Mouse (Mus musculus) neural tube, embryonic 13.5 days (tissue): Measurements from ENCODE around the gene Slc22a18. TPM values are rescaled to one million over a fixed set of nuclear protein-coding genes. Genes with fewer than 3 reads are reported as not detected.

Experiments
- ATAC-seq: fragments of 200-750 bp; cut with Nextera tagmentation; 2 replicates; pipeline ENCODE4 v1.8.0; 2017; ENCODE audit warnings: low read depth, mild to moderate bottlenecking, moderate TSS enrichment, moderate library complexity
- H3K27ac ChIP-seq: fragments of 300-500 bp; sonication (generic); replicated peaks from 2 replicates; pipeline ENCODE4 v1.5.1; 2015; ENCODE audit warnings: moderate library complexity, mild to moderate bottlenecking, inconsistent platforms
- H3K27me3 ChIP-seq: fragments of 300-500 bp; sonication (generic); 2 replicates; pipeline ENCODE4 v1.6.1; 2015; ENCODE audit warnings: mild to moderate bottlenecking, inconsistent platforms
- H3K36me3 ChIP-seq: fragments of 300-500 bp; sonication (generic); 2 replicates; pipeline ENCODE4 v1.6.1; 2015; ENCODE audit warnings: mild to moderate bottlenecking, inconsistent platforms
- H3K4me1 ChIP-seq: fragments of 300-500 bp; sonication (generic); replicated peaks from 2 replicates; pipeline ENCODE4 v1.6.1; 2015; ENCODE audit warnings: inconsistent platforms
- H3K4me2 ChIP-seq: fragments of 300-500 bp; sonication (generic); 2 replicates; pipeline ENCODE4 v1.6.1; 2015; ENCODE audit warnings: inconsistent platforms, mild to moderate bottlenecking, moderate library complexity
- H3K4me3 ChIP-seq: fragments of 300-500 bp; sonication (generic); 2 replicates; pipeline ENCODE4 v1.5.1; 2015; ENCODE audit warnings: mild to moderate bottlenecking, inconsistent platforms
- H3K9ac ChIP-seq: fragments of 300-500 bp; sonication (generic); 2 replicates; pipeline ENCODE4 v1.6.1; 2015; ENCODE audit warnings: moderate library complexity, mild to moderate bottlenecking, inconsistent platforms
- H3K9me3 ChIP-seq: fragments of 300-500 bp; sonication (generic); 2 replicates; pipeline ENCODE4 v1.6.1; 2016; ENCODE audit warnings: inconsistent platforms
- WGBS: fragments of 180-500 bp; shearing (Covaris S2); methylation state at CpG from one replicate; pipeline ENCODE4 v1.1.7; 2015; 5-methylcytosine and 5-hydroxymethylcytosine counted together
- polyA plus RNA-seq: library from polyadenylated mRNA; unstranded; fragments of >200 nt; fragmentation: Nextera tagmentation; extraction: Ambion mirVana; gene quantifications from 2 replicates; pipeline ENCODE4 v1.2.1, GENCODE M21; 2015

Slc22a18 gene
- polyA plus RNA-seq, 1 experiment from 2014 or later: 0.28 TPM

DNA sequence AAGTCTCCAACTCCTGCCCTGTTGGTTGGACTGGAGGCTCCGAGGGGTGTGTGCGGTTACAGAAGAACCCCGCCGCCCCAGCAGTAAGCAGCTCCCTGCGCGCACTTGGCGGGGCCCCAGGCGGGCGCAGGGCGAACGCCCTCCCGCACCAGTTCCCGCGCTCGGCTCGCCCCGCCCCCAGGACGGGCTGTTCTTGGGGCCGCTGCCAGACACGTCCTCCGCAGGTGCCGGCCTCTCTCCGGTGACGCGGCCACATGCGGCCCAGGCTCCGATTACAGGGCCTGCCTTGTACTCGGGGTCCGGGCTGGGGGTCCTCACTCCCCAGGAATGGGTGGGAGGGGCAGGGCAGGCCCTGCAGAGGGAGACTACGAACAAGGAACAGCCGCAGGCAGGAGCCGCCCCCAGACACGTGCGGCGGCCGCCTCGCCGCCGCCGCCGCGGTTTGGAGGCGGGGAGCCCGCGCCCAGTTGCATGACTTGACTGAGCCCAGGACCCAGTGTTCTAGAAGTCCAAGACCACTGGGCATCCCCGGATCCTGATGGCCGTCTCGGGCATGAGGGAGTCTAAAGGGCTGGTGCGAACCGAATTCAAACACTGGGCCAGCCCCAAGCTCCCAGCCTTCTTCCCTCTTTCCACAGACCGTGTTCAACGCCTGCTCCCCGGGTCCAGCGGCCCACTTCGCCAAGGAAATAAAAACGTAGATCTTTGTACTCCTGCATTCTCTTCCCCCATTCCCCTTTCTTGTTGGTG, 8.6 kb upstream of the Slc22a18 start:
- Histone ChIP-seq H3K9ac (peak overlapping the region; percentile 61), H3K9me3 (peaks cover 13% of the 10 kb centered on the region; the same call in 1 of the 2 replicates), H3K36me3 (no peaks in the 10 kb centered on the region), H3K27ac (no peak overlapping the region), H3K4me1 (peaks cover 33% of the 10 kb centered on the region), H3K4me3 (peak overlapping the region; percentile 33), H3K27me3 (peaks cover 2% of the 10 kb centered on the region; the same call in 1 of the 2 replicates), H3K4me2 (peak overlapping the region; percentile 64)
- 0 out of 2 replicates have a peak, but pooled peaks have one; percentile 3 for ATAC-seq
- WGBS: 23% methylated on average over 56 of the region's 56 CpGs

DNA sequence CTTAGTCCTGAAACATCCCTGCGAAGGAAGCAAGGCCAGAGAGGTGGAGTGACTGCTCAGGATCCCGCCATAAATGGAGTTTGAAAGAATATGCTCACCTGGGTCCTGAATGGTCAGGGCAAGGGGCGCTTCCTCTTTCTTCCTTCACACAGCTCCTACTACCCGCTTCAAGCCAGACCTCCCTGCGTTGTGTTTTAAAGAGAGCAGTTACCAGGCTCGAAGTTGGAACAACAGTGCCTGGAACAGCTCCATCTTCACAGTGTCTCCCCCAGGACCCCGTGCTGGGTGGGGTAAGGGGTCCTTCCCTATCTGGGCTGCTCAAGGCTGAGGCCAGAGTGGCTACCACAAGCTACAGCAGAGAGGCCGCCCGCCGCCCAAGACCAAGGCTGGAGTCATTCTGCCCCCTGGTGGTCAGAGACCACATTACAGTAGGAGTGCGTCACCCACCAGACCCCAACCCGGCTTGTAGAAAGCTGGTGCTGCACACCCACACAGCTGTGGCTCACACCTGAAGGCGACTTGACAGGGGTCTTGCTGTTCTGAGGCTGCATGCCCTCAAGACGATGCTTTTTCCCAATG, 7.3 kb upstream of the Slc22a18 start:
- Histone ChIP-seq H3K27me3 (peaks cover 2% of the 10 kb centered on the region; the same call in 1 of the 2 replicates), H3K36me3 (no peaks in the 10 kb centered on the region), H3K4me3 (no peak overlapping the region), H3K27ac (no peak overlapping the region), H3K4me2 (no peak overlapping the region), H3K9ac (no peak overlapping the region), H3K9me3 (peaks cover 3% of the 10 kb centered on the region; the same call in 1 of the 2 replicates), H3K4me1 (peaks cover 33% of the 10 kb centered on the region)
- peak; percentile 15; the same call in 1 of the 2 replicates for ATAC-seq
- 31% methylated on average over 14 of the region's 14 CpGs for WGBS

DNA sequence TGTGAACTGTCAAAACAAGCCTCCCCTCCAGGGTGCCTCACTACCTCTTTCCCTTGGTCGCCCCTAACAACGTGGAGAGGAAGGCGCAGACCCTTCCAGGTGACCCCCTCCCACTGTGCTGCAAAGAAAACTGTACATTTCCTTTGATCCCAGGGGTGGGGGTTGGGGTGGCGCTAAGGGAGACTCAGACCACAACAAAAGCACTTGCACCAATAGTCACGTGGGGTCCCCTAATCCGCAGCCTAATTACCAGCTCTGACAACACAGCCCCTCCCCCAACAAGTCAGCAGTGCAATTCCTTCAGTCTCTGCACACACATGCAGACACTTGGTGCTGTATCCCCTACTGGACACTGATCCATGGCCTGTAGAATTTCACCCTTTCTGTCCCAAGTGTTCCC, 5.8 kb upstream of the Slc22a18 start:
- no peak for ATAC-seq
- Histone ChIP-seq H3K27me3 (peaks cover 2% of the 10 kb centered on the region; the same call in 1 of the 2 replicates), H3K9ac (no peak overlapping the region), H3K4me3 (no peak overlapping the region), H3K36me3 (no peaks in the 10 kb centered on the region), H3K27ac (no peak overlapping the region), H3K9me3 (no peaks in the 10 kb centered on the region), H3K4me1 (peaks cover 33% of the 10 kb centered on the region), H3K4me2 (no peak overlapping the region)
- WGBS: 13% methylated on average over 6 of the region's 6 CpGs

DNA sequence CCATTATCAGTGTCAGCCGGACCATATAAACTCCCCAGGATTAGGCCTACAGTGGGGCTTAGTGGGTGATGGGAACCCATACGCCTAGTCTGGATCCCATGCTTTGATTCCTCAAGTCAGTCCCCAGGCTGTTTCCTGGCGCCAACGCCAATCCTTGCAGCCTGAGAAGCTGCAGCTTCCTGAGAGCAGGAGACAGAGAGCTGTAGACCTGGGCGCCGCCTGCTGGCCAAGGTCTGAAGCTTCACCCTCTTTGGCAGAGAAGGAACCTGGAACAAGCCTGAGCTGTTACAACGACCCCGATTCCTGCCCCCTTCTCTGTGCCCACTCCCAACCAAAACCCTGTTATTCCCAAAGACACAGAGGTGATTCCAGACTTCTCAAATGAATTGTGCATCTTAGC, 3.6 kb upstream of the Slc22a18 start:
- Histone ChIP-seq H3K9me3 (no peaks in the 10 kb centered on the region), H3K9ac (no peak overlapping the region), H3K27me3 (peaks cover 2% of the 10 kb centered on the region; the same call in 1 of the 2 replicates), H3K4me3 (no peak overlapping the region), H3K36me3 (no peaks in the 10 kb centered on the region), H3K4me1 (peaks cover 19% of the 10 kb centered on the region), H3K27ac (no peak overlapping the region), H3K4me2 (no peak overlapping the region)
- WGBS: 24% methylated on average over 8 of the region's 8 CpGs
- no peak for ATAC-seq

DNA sequence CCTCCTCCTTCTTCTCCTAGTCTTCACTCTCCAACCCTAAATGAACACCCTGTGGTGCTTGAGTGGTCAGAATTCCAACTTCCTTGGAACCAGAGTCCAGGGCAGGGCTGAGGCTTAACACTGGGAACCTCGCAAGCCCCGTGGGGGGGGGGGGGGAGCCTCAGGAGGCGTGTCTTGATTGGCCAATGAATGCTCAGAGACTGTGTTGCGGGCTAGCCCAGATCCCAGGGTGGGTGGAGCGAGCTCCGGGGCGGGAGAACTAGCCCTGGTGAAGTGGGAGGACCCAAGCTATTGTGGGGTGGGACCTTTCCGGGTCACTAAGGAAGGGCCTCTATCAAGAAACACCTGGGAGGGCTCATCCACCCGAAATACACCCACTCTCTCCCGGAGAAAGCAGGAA, 1.3 kb downstream of the Slc22a18 start:
- Histone ChIP-seq H3K9me3 (no peaks in the 10 kb centered on the region), H3K27ac (no peak overlapping the region), H3K9ac (no peak overlapping the region), H3K4me2 (no peak overlapping the region), H3K36me3 (no peaks in the 10 kb centered on the region), H3K4me3 (no peak overlapping the region), H3K27me3 (no peaks in the 10 kb centered on the region; the same call in 1 of the 2 replicates), H3K4me1 (no peaks in the 10 kb centered on the region)
- WGBS: 29% methylated on average over 10 of the region's 10 CpGs
- no peak for ATAC-seq

DNA sequence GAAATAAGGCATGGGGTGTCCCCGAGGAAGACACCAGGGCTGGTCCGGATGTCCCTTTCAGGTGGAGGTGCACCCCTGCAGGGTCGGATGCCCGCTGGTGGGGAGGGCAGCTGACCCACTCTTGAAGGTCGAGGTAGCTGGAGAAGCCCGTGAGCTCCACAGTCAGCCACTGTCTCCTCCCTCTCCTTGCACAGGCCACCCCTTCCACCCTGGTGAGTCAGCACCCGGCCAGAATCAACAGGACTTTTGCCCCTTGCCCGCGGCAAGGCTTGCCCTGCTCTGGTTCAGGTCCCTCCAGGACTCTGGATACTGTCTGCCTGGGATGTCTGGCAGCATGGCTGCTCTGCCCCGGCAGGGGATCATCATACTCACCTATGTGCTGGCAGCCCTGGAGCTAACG, 2.3 kb downstream of the Slc22a18 start:
- H3K36me3 ChIP-seq: no peaks in the 10 kb centered on the region
- no peaks in the 10 kb centered on the region; the same call in 1 of the 2 replicates for H3K27me3 ChIP-seq
- no peaks in the 10 kb centered on the region for H3K4me1 ChIP-seq
- ATAC-seq: no peak
- WGBS: 77% methylated on average over 11 of the region's 11 CpGs
- H3K4me3 ChIP-seq: no peak overlapping the region
- no peak overlapping the region for H3K4me2 ChIP-seq
- H3K27ac ChIP-seq: no peak overlapping the region
- no peaks in the 10 kb centered on the region for H3K9me3 ChIP-seq
- H3K9ac ChIP-seq: no peak overlapping the region

DNA sequence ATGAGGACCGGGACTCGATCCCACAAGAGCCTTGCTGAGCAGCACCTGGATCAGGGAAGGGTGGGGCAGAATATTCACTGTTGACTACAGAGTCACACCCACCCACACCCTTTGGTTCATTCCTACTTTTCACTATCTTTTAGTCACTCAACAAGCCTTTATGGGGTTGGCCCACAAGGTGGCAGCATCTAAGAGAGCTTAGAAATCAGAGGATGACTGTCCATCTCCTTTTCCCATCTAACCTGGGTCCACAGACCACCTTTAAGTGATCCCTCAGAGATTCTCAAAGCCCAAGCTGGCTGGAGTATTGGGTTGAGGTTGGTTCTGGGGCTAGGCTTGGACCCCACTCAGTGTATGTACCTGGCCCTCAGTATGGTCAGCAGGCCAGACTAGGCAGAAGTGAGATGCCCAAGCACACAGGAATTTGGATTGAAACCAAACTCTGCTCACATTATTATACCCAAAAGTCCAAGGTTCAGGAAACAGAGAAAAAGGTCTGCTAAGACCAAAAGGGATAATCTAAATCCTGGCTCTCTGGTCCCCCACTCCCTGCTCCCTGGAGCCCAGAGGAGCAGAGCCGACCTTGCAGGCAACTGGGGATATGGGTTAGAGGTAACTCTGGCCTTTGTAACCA, 3.3 kb downstream of the Slc22a18 start:
- 86% methylated on average over 3 of the region's 3 CpGs for WGBS
- Histone ChIP-seq H3K4me3 (no peak overlapping the region), H3K27me3 (no peaks in the 10 kb centered on the region; the same call in 1 of the 2 replicates), H3K9ac (no peak overlapping the region), H3K4me1 (no peaks in the 10 kb centered on the region), H3K36me3 (no peaks in the 10 kb centered on the region), H3K9me3 (no peaks in the 10 kb centered on the region), H3K4me2 (no peak overlapping the region), H3K27ac (no peak overlapping the region)
- ATAC-seq: no peak

DNA sequence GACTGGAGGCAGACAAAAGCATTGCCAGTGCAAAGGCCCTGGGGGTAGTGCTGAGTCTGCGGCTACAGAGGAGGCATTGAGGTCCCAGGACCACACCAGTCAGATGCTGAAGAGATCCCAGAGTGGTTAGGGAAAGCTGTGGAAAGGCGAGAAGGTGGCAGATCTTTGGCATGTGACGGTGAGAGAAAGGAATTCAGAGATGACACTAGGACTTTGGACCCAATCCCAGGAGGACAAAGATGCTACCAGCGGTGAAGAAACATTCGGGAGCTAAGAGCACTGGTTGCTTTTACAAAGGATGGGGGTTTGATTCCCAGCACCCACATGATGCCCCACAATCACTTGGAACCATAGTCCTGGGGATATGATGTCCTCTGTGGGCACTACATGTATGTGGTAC, 4.3 kb downstream of the Slc22a18 start:
- Histone ChIP-seq H3K27me3 (no peaks in the 10 kb centered on the region; the same call in 1 of the 2 replicates), H3K4me2 (no peak overlapping the region), H3K36me3 (no peaks in the 10 kb centered on the region), H3K9me3 (no peaks in the 10 kb centered on the region), H3K9ac (no peak overlapping the region), H3K4me3 (no peak overlapping the region), H3K4me1 (0 out of 2 replicates have a peak, but pooled peaks cover 4% of the 10 kb centered on the region), H3K27ac (no peak overlapping the region)
- no peak for ATAC-seq
- 85% methylated on average over 5 of the region's 5 CpGs for WGBS

DNA sequence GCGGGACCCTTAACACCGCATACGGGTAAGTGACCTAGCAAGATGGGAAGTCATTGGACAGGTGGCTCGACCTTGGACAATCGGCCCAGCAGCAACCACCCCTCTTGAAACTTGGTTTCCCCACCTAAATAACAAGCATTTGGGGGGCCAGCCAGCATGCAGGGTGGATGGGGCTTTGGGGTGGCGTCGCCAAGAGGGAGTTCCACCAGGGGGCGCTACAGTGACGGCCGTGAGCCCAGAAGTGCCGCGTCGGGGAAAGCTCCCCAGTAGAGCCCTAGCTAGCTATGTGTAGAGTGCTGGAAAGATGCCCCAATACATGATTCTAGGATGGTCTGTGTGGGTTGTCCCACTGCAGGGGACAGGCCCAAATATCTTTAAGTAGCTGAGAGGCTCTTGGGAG, 7.0 kb downstream of the Slc22a18 start:
- no peaks in the 10 kb centered on the region for H3K36me3 ChIP-seq
- no peak overlapping the region for H3K27ac ChIP-seq
- 0 out of 2 replicates have a peak, but pooled peaks cover 6% of the 10 kb centered on the region for H3K4me1 ChIP-seq
- no peak for ATAC-seq
- 36% methylated on average over 13 of the region's 13 CpGs for WGBS
- no peak overlapping the region for H3K9ac ChIP-seq
- H3K27me3 ChIP-seq: no peaks in the 10 kb centered on the region
- no peaks in the 10 kb centered on the region for H3K9me3 ChIP-seq
- no peak overlapping the region for H3K4me3 ChIP-seq
- H3K4me2 ChIP-seq: no peak overlapping the region

DNA sequence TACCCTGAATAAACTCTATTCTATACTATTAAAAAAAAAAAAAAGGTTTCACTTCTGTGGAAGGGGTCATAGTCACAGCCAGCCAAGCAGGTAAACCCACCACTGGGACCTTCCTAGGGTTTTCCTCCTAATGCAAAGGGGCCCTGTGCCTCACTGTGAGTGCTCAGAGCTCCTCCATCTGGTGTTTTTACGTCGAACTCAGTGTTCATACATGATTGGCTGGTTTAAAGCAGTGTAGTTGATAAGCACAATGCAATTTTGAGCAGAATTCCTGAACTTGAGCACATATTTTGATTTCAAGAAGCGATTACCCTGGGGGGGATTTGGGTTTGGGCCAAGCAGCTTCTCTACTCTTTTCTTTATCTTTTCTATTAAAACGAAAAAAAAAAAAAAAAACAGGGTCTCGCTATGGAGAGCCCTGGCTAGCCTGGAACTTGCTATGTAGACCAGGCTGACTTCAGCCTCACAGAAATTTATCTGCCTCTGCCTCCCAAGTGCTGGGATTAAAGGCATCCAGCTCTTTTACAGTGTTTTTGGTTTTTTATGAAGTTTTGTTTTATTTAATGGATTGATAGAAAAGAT, 8.4 kb downstream of the Slc22a18 start:
- H3K9me3 ChIP-seq: no peaks in the 10 kb centered on the region

DNA sequence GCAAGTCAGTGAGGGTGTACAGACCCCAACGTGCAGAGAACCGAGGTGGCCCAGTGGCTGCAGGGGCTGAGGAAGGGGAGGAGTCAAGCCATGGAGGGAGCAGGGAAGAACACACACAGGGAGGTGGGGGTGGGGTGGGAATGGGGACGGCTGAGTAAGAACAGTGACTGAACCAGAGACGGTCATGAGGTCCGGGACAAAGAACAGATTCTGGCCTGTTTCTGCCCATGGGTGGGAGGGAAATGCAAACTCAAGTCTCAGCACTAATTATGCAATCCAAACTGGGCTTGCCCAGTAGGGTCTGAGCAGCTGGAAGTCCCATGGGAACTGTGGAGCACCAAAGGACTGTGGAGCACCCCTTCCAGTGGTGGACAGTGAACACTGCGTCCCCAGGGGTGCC, 9.0 kb downstream of the Slc22a18 start:
- no peaks in the 10 kb centered on the region for H3K9me3 ChIP-seq
- H3K36me3 ChIP-seq: no peaks in the 10 kb centered on the region
- no peak for ATAC-seq
- H3K27ac ChIP-seq: no peak overlapping the region
- H3K4me3 ChIP-seq: no peak overlapping the region
- no peak overlapping the region for H3K4me2 ChIP-seq
- WGBS: 10% methylated on average over 6 of the region's 6 CpGs
- H3K27me3 ChIP-seq: no peaks in the 10 kb centered on the region
- H3K4me1 ChIP-seq: 0 out of 2 replicates have a peak, but pooled peaks cover 6% of the 10 kb centered on the region
- no peak overlapping the region for H3K9ac ChIP-seq

More for the DNA sequence above, 8.4 kb downstream of the Slc22a18 start:
- no peak overlapping the region for H3K4me3 ChIP-seq
- no peak overlapping the region for H3K9ac ChIP-seq
- H3K27ac ChIP-seq: no peak overlapping the region
- H3K4me1 ChIP-seq: 0 out of 2 replicates have a peak, but pooled peaks cover 6% of the 10 kb centered on the region
- WGBS: 57% methylated on average over 5 of the region's 5 CpGs
- no peaks in the 10 kb centered on the region for H3K36me3 ChIP-seq
- ATAC-seq: no peak
- no peak overlapping the region for H3K4me2 ChIP-seq
- H3K27me3 ChIP-seq: no peaks in the 10 kb centered on the region

DNA sequence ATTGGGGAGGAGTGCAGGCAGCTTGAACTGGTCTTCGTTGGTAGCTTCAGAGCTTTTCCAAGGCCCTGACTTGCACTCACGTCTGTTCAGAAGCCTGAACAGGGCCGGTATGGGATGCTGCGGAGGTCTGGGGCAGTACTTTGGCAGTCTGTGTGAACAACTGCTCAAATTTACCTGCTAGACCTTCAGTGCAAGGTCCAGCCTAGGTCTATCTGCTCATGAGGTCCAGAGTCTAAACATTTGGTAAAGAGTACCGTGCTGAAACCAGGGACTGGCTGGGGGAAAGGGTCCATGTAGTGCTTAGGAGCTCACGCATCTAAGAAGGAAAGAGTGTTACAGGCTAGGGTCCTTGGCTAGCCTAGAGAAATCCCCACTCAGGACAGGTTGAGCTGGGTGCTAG, 16.2 kb downstream of the Slc22a18 start:
- 80% methylated on average over 6 of the region's 6 CpGs for WGBS
- no peak overlapping the region for H3K9ac ChIP-seq
- H3K4me3 ChIP-seq: no peak overlapping the region
- no peaks in the 10 kb centered on the region for H3K4me1 ChIP-seq
- H3K27ac ChIP-seq: no peak overlapping the region
- no peaks in the 10 kb centered on the region for H3K36me3 ChIP-seq
- H3K4me2 ChIP-seq: no peak overlapping the region
- 0 out of 2 replicates have a peak, but pooled peaks cover 12% of the 10 kb centered on the region for H3K27me3 ChIP-seq
- no peaks in the 10 kb centered on the region for H3K9me3 ChIP-seq
- ATAC-seq: no peak
